Mouse (Mus musculus) brain, embryonic 14.5 days (tissue): ENCODE data around the gene Olfr243. TPM values are rescaled to one million over a fixed set of nuclear protein-coding genes. Genes with fewer than 3 reads are reported as not detected.
"Not testable (repeated sequence)": the region's sequence is repeated elsewhere in the genome, so short reads cannot be mapped to it uniquely, and the experiment has no call there.

ENCODE experiments used
- DNase-seq: peaks from one replicate; pipeline ENCODE4 v3.0.0-alpha.2; 2011; ENCODE audit warnings: low read depth
- CTCF ChIP-seq: fragments of 200-500 bp; IDR thresholded peaks from 2 replicates; pipeline ENCODE4 v1.5.1; 2012; ENCODE audit warnings: inconsistent platforms, mild to moderate bottlenecking, moderate library complexity, borderline replicate concordance; ENCODE audit not compliant: insufficient read depth, insufficient read length; ENCODE audit errors: extremely low read depth
- POLR2A ChIP-seq: fragments of 200-500 bp; IDR thresholded peaks from 2 replicates; pipeline ENCODE4 v1.6.1; 2012; ENCODE audit warnings: mild to moderate bottlenecking, inconsistent platforms, borderline replicate concordance; ENCODE audit not compliant: poor library complexity, insufficient read depth, insufficient read length, severe bottlenecking; ENCODE audit errors: extremely low read depth
- polyA plus RNA-seq: library from polyadenylated mRNA; depleted of rRNA; stranded (reverse); fragments of >200 nt; gene quantifications from 2 replicates; pipeline ENCODE4 v1.2.3, GENCODE M21; 2012; rRNA removed

Gene Olfr243
- polyA plus RNA-seq = not detected in 2 replicates

DNA sequence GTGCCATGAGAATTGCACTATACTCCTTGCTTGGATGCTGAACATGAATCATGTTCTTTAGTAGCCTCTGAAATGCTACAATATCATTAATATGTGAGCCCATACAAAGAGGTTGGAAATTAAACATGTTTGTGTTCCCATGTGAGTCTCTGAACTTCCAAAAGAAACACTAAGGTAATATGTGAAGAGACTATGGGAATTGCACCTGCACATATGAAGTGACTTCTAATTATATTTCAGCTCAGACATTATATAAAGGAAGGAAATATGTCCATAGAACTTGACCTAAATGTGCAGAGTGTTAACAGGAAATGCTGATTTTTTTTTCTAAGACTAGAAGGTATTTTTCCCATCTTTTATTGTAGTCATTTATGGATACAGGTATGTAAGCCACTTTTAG is at the start of gene Olfr243:
Gene Olfr243 (plus strand): TSS at position 301 of the 400 bp plus-strand sequence.
- no peak for TF ChIP-seq CTCF
- no peak for TF ChIP-seq POLR2A

DNA sequence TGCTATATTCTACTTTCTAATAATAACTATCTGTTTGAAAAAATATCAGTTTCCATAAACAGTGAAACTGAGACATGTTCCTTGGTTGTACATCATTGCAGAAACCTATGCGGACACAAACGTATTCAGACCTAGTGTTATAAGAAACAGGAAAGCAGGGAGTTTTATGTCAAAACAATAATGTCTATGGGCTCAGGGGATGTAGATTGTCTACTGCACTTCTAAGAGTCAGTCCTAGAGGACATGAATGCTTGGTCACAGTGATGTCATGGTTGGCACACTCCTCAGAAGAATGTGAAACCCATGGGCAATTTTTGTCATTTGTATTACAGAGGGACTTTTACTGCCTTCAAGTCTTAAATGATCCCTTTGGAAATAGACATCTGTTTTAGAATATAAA is 43.4 kb upstream of the Olfr243 start, which contains the start of gene Olfr624:
Gene Olfr624 (minus strand): TSS at position 101 of the 400 bp plus-strand sequence.
- no peak for DNase-seq
- TF ChIP-seq POLR2A (no peak), CTCF (no peak)

More for the DNA sequence above, at the start of gene Olfr243:
- no peak for DNase-seq

DNA sequence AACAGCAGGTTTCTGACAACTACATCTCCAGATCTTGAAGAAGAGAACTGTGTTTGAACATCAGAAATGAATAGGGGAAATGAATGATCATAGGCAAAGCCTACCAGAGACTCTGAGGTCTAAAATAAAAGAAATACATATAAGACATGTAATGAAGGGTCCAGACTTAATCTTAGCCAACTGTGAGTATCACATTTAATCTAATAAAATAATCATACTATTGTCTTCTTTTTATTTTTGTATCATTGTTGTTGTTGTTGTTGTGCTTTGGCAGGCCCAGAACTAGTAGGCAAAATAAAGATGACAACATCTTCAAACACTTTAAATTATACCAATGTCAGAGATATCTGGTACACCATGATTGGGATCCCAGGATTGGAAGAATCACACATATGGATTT is 32.1 kb upstream of the Olfr243 start, which contains the start of gene Olfr625-ps1:
Gene Olfr625-ps1 (plus strand): TSS at position 301 of the 400 bp plus-strand sequence.
- TF ChIP-seq POLR2A (no peak), CTCF (no peak)
- no peak for DNase-seq

DNA sequence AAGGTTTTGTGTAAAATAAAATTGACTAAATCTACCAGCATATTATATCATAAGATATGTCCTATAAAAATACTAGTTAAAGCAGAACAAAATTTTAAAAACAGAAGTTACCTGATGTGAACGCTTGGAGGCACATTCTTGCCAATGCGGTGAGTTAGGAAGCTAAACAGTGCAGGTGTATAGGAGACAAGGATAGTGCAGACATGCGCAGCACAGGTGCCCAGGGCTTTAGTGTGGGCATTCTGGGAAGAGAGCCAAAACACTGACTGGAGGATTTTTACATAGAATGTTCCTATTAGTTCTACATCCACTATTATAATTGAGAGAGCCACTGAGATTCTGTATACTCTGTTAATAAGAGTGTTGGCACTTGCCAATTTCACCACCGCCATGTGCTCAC is 15.0 kb upstream of the Olfr243 start:
- peak; percentile 13 for DNase-seq
- no peak for TF ChIP-seq CTCF
- no peak for TF ChIP-seq POLR2A

DNA sequence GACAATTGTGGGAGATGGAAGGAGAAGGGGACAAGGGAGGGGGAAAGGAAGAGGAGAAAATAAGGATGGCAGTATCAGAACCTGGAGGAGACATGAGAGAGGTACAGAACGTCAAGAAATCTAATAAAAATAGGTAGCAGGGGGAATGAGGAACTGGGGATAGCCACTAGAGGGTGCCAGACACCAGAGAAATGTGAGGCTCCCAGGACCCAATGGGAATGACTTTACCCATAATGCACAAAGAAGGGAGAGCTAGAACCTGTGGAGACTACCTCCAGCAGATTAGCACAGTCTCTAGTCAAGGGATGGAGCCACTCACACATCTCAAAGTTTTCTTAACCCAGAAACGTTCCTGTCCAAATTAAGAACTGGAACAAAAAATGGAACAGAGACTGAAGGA is 2.4 kb upstream of the Olfr243 start:
- DNase-seq = no peak
- TF ChIP-seq CTCF (no peak), POLR2A (no peak)

DNA sequence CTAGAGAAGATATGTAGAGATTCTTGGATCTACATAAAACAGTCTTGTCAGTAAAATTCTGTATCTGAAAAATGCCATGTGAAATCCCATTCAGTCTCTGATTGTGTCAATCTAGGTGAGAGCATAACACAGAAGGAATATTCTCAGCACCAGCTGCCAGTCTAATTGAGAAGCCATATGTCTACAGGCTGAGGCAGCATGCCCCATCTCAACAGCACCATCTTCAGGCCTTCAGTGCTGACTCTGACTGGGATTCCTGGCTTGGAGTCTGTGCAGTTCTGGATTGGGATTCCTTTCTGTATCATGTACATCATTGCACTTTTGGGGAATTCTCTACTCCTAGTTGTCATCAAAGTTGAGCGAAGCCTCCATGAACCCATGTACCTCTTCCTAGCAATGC is 1.9 kb downstream of the Olfr243 start:
- peak; percentile 2 for DNase-seq

DNA sequence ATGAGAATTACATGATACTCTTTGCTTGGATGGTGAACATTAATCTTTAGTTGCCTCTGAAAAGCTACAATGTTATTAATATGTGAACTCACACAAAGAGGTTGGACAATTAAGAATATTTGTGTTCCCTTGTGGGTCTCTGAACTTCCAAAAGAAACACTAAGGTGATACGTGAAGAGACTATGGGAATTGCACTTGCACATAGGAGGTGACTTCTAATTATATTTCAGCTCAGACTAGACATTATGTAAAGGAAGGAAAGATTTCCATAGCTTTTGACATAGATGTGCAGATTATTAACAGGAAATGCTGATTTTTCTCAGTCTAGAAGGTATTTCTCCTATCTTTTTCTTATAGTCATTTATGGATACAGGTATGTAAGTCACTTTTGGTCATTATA is 15.6 kb downstream of the Olfr243 start, which contains the start of gene Olfr628:
Gene Olfr628 (plus strand): TSS at position 301 of the 400 bp plus-strand sequence.
- no peak for DNase-seq
- no peak for TF ChIP-seq POLR2A
- no peak for TF ChIP-seq CTCF

DNA sequence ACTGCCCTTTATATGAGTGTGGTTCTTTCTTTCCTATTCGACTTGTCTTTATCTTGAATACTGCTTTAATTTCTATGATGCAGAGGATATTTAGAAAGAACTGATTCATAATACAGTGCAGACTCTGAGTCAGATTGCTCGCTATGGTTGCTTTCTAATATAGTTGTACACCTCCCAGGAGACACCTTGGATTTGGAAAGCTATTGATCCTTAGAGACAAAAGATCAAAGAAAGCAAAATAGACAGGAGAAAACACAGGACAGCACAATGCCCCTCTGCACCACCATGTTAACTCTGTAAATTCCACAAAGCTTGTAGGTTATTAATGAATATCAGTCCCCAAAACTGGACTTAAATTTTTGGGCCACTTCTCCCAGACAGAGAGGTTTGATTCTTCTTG is 30.4 kb downstream of the Olfr243 start, which contains the start of gene Olfr629:
Gene Olfr629 (minus strand): TSS at position 101 of the 400 bp plus-strand sequence.
- TF ChIP-seq CTCF = no peak
- no peak for TF ChIP-seq POLR2A
- DNase-seq = no peak

DNA sequence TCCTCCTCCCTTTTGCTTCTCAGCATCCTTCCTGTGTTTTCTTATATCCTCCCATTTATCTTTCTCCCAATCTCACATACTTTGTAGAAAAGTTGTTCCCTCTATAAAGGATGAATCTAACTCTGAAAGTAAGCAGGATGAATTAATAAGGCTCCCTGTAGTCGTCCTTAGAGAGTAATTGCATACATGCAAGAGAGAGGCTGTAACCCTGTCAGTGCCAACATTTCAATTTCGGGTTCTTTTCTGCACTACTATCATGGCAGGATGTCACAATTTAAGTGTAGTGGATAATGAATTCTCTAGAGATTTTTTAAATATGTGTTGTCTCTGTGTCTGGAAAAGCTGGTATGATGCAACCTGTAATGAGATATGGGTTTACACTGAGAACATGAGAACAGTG is 42.8 kb downstream of the Olfr243 start, which contains the start of gene Olfr630:
Gene Olfr630 (minus strand): TSS at position 101 of the 400 bp plus-strand sequence.
- TF ChIP-seq POLR2A (no peak), CTCF (no peak)

DNA sequence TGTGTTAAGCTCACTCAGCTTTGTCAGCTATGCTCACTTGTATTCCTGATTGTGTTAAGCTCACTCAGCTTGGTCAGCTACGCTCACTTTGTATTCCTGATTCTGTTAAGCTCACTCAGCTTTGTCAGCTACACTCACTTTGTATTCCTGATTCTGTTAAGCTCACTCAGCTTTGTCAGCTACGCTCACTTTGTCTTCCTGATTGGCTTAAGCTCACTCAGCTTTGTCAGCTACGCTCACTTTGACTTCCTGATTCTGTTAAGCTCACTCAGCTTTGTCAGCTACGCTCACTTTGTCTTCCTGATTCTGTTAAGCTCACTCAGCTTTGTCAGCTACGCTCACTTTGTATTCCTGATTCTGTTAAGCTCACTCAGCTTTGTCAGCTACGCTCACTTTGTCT is 47.7 kb downstream of the Olfr243 start:
- not testable (repeated sequence) for DNase-seq

More for the DNA sequence above, 42.8 kb downstream of the Olfr243 start, which contains the start of gene Olfr630:
- no peak for DNase-seq

DNA sequence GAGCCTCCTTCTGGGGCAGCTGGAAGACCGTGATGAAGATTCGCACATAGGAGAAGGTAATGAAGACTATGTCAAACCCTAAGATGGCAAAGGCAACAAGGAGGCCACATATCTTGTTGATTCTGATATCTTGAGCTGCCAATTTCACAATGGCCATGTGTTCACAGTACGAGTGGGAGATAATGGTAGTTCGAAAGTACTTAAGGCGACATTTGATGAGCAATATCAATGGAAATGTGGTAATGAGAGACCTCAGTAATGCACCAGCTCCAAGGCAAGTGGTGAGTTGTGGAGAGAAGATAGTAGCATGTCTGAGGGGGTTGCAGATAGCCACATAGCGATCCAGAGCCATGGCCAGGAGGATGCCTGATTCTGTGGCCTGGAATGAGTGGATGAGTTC is 53.2 kb downstream of the Olfr243 start:
- DNase-seq = not testable (repeated sequence)

Other genes with a start within 250 kb of the Olfr243 start
- gene Olfr608, start 244.8 kb upstream of the Olfr243 start, polyA plus RNA-seq = not detected in 2 replicates
- gene Olfr609, start 216.6 kb upstream of the Olfr243 start, polyA plus RNA-seq = not detected in 2 replicates
- not detected in 2 replicates for gene Olfr610, start 202.5 kb upstream of the Olfr243 start, polyA plus RNA-seq
- not detected in 2 replicates for gene Olfr611, start 193.8 kb upstream of the Olfr243 start, polyA plus RNA-seq
- gene Olfr612, start 172.0 kb upstream of the Olfr243 start, polyA plus RNA-seq = not detected in 2 replicates
- not detected in 2 replicates for gene Olfr613, start 166.6 kb upstream of the Olfr243 start, polyA plus RNA-seq
- gene Olfr615, start 158.6 kb upstream of the Olfr243 start, polyA plus RNA-seq = not detected in 2 replicates
- not detected in 2 replicates for gene Olfr616, start 145.5 kb upstream of the Olfr243 start, polyA plus RNA-seq
- not detected in 2 replicates for gene Olfr617, start 141.6 kb upstream of the Olfr243 start, polyA plus RNA-seq
- gene Olfr618, start 124.6 kb upstream of the Olfr243 start, polyA plus RNA-seq = 0.05 TPM in 1 of 2 replicates, not detected in the other
- gene Olfr619, start 114.1 kb upstream of the Olfr243 start, polyA plus RNA-seq = not detected in 2 replicates
- gene Olfr620, start 102.1 kb upstream of the Olfr243 start, polyA plus RNA-seq = not detected in 2 replicates
- not detected in 2 replicates for gene Olfr622, start 72.0 kb upstream of the Olfr243 start, polyA plus RNA-seq
- not detected in 2 replicates for gene Olfr623, start 51.0 kb upstream of the Olfr243 start, polyA plus RNA-seq
- 0.01 TPM in 1 of 2 replicates, not detected in the other for gene Olfr624, start 43.5 kb upstream of the Olfr243 start, polyA plus RNA-seq
- gene Olfr625-ps1, start 32.0 kb upstream of the Olfr243 start, polyA plus RNA-seq = not detected in 2 replicates
- not detected in 2 replicates for gene Olfr628, start 15.7 kb downstream of the Olfr243 start, polyA plus RNA-seq
- not detected in 2 replicates for gene Olfr629, start 30.3 kb downstream of the Olfr243 start, polyA plus RNA-seq
- gene Olfr630, start 42.7 kb downstream of the Olfr243 start, polyA plus RNA-seq = not detected in 2 replicates
- not detected in 2 replicates for gene Olfr69, start 56.9 kb downstream of the Olfr243 start, polyA plus RNA-seq
- not detected in 2 replicates for gene Olfr68, start 65.0 kb downstream of the Olfr243 start, polyA plus RNA-seq
- not detected in 2 replicates for gene Olfr67, start 77.2 kb downstream of the Olfr243 start, polyA plus RNA-seq
- 1,200 and 1,643 TPM in 2 replicates for gene Hbb-bt, start 99.3 kb downstream of the Olfr243 start, polyA plus RNA-seq
- gene Hbb-bs, start 113.4 kb downstream of the Olfr243 start, polyA plus RNA-seq = 4,622 and 5,050 TPM in 2 replicates
- not detected in 2 replicates for gene Hbb-bh2, start 125.8 kb downstream of the Olfr243 start, polyA plus RNA-seq
- 4.5 and 6.0 TPM in 2 replicates for gene Hbb-bh1, start 128.5 kb downstream of the Olfr243 start, polyA plus RNA-seq
- gene Hbb-y, start 138.5 kb downstream of the Olfr243 start, polyA plus RNA-seq = 331 and 571 TPM in 2 replicates
- gene Olfr66, start 171.6 kb downstream of the Olfr243 start, polyA plus RNA-seq = not detected in 2 replicates
- not detected in 2 replicates for gene Olfr64, start 179.8 kb downstream of the Olfr243 start, polyA plus RNA-seq
- not detected in 2 replicates for gene Olfr65, start 188.8 kb downstream of the Olfr243 start, polyA plus RNA-seq
- not detected in 2 replicates for gene Olfr631, start 214.2 kb downstream of the Olfr243 start, polyA plus RNA-seq
- not detected in 2 replicates for gene Olfr632, start 219.7 kb downstream of the Olfr243 start, polyA plus RNA-seq
- not detected in 2 replicates for gene Olfr633, start 229.8 kb downstream of the Olfr243 start, polyA plus RNA-seq